Mouse (Mus musculus) spleen, adult 2 months (tissue): ENCODE measurements around the gene Ugt1a6a.

ENCODE experiments used
- CTCF ChIP-seq: fragments of 200-500 bp; IDR thresholded peaks from 2 replicates; pipeline ENCODE4 v1.5.1; 2011; ENCODE audit warnings: mild to moderate bottlenecking, inconsistent platforms; ENCODE audit not compliant: insufficient read depth, insufficient read length, insufficient replicate concordance; ENCODE audit errors: extremely low read depth
- POLR2A ChIP-seq: fragments of 200-500 bp; IDR thresholded peaks from 2 replicates; pipeline ENCODE4 v1.6.1; 2011; ENCODE audit warnings: low read depth, low read length, inconsistent platforms

GRCm38 (mm10) chr1:88133908-88134456 is 627 bp upstream of the Ugt1a6a start:
- TF ChIP-seq CTCF = no peak
- TF ChIP-seq POLR2A = no peak
